Mouse (Mus musculus) MEL (cell line): ENCODE results near the gene Camta1.

Experiments
- ELF1 ChIP-seq: IDR thresholded peaks from 2 replicates; pipeline ENCODE4 v1.6.1; 2014; ENCODE audit warnings: low read depth, mild to moderate bottlenecking, inconsistent platforms, low read length, improper control_type of control experiment, moderate library complexity
- POLR2A ChIP-seq, 2 experiments: IDR thresholded peaks; 2 replicates each; pipeline ENCODE4 v1.6.1; 2011 to 2012; ENCODE audit warnings: low read length in 2 of 2, mild to moderate bottlenecking in 2 of 2, control low read depth in 1 of 2, improper control_type of control experiment in 1 of 2, low read depth in 1 of 2, moderate library complexity in 1 of 2; ENCODE audit not compliant: control insufficient read depth in 1 of 2, insufficient read depth in 1 of 2, poor library complexity in 1 of 2

DNA sequence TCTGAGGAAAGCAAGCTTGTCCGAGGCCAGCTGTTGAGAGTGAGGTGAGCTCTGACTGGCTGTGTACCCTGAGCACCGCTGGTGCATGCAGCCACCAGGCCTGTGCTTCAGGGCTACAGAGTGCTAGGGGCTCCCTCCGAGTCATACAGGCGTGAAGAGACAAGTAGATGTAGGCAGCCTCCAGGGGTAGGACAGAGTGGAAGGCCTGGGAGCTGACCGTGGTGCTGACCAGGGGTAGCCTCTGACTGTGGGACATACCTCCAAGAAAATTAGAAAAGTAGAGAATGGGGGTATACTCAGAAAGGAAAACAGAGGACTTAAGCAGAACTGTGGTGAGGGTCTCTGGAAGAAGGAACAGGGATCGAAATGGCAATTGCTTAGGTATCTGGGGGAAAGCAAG lies 97.7 kb downstream of the Camta1 start:
- TF ChIP-seq POLR2A (IDR thresholded peaks at IDR 0.05; ENCODE audit: control insufficient read depth in 1 of 2, insufficient read depth in 1 of 2, low read depth in 1 of 2, low read length in 2 of 2, poor library complexity in 1 of 2) = no peak
- no peak for TF ChIP-seq ELF1
